Mouse (Mus musculus) ES-Bruce4 (cell line): ENCODE data around the gene Adat3. TPM values are rescaled to one million over a fixed set of nuclear protein-coding genes. Genes with fewer than 3 reads are reported as not detected.
A peak's percentile ranks its signal among the peaks of the same experiment; 100 is the strongest.

ENCODE experiments used
- H3K27ac ChIP-seq: 2 replicates; pipeline ENCODE4 v1.5.1; 2012; ENCODE audit warnings: low read length, inconsistent platforms; ENCODE audit not compliant: insufficient read depth
- H3K27me3 ChIP-seq: 2 replicates; pipeline ENCODE4 v1.6.1; 2012; ENCODE audit warnings: mild to moderate bottlenecking, low read length, inconsistent platforms; ENCODE audit not compliant: control insufficient read depth, poor library complexity, insufficient read depth, severe bottlenecking
- H3K36me3 ChIP-seq: 2 replicates; pipeline ENCODE4 v1.6.1; 2012; ENCODE audit warnings: inconsistent platforms, mild to moderate bottlenecking, low read length, moderate library complexity; ENCODE audit not compliant: control insufficient read depth, poor library complexity, insufficient read depth, severe bottlenecking
- H3K4me1 ChIP-seq: one replicate; pipeline ENCODE4 v1.8.1; 2011; ENCODE audit warnings: low read length; ENCODE audit not compliant: control insufficient read depth, insufficient read depth
- H3K4me3 ChIP-seq: 2 replicates; pipeline ENCODE4 v1.5.1; 2011; ENCODE audit warnings: low read depth, mild to moderate bottlenecking, low read length
- H3K9ac ChIP-seq: 2 replicates; pipeline ENCODE4 v1.6.1; 2012; ENCODE audit warnings: low read depth, mild to moderate bottlenecking, inconsistent platforms; ENCODE audit not compliant: poor library complexity, severe bottlenecking
- H3K9me3 ChIP-seq: replicated peaks from 2 replicates; pipeline ENCODE4 v1.6.1; 2012; ENCODE audit warnings: mild to moderate bottlenecking, low read length, inconsistent platforms; ENCODE audit not compliant: control insufficient read depth, poor library complexity, insufficient read depth, severe bottlenecking
- CTCF ChIP-seq: IDR thresholded peaks from one replicate; pipeline ENCODE4 v1.8.1; 2011; ENCODE audit warnings: low read depth, low read length
- EP300 ChIP-seq: IDR thresholded peaks from 2 replicates; pipeline ENCODE4 v1.6.1; 2011; ENCODE audit warnings: low read depth, low read length; ENCODE audit not compliant: insufficient read depth
- POLR2A ChIP-seq: IDR thresholded peaks from one replicate; pipeline ENCODE4 v1.8.1; 2011; ENCODE audit warnings: low read length; ENCODE audit not compliant: insufficient read depth
- polyA plus RNA-seq: library from polyadenylated mRNA; stranded (reverse); fragments of >200 nt; gene quantifications from 2 replicates; pipeline ENCODE4 v1.2.4, GENCODE M21; 2011; ENCODE audit warnings: low read depth; ENCODE audit not compliant: missing spikeins, insufficient read depth, insufficient read length

Gene Adat3
- polyA plus RNA-seq, 1 experiment, result 5.4 TPM

- Histone ChIP-seq H3K9ac (no peak overlapping the region), H3K27ac (no peak overlapping the region), H3K36me3 (no peaks in the 10 kb centered on the region), H3K9me3 (no peaks in the 10 kb centered on the region), H3K27me3 (no peaks in the 10 kb centered on the region), H3K4me1 (peaks cover 3% of the 10 kb centered on the region), H3K4me3 (peak overlapping the region; percentile 16; the same call in 1 of the 2 replicates)
- TF ChIP-seq EP300 (no peak), POLR2A (no peak), CTCF (no peak)
These were observed 18.6 kb upstream of the Adat3 start for GRCm38 (mm10) chr10:80584045-80584488.

GRCm38 (mm10) chr10:80584642-80585552, 17.8 kb upstream of the Adat3 start:
- TF ChIP-seq POLR2A, result no peak
- 0 out of 2 replicates have a peak overlapping the region, but pooled peaks have one; percentile 8 for H3K4me3 ChIP-seq
- H3K9me3 ChIP-seq, result no peaks in the 10 kb centered on the region
- no peak overlapping the region for H3K27ac ChIP-seq
- H3K27me3 ChIP-seq, result no peaks in the 10 kb centered on the region
- H3K36me3 ChIP-seq, result no peaks in the 10 kb centered on the region
- H3K4me1 ChIP-seq, result peaks cover 6% of the 10 kb centered on the region
- H3K9ac ChIP-seq, result no peak overlapping the region

GRCm38 (mm10) chr10:80585581-80585980, 17.1 kb upstream of the Adat3 start:
- H3K27ac ChIP-seq, result no peak overlapping the region
- peaks cover 6% of the 10 kb centered on the region for H3K4me1 ChIP-seq
- H3K27me3 ChIP-seq, result no peaks in the 10 kb centered on the region
- H3K36me3 ChIP-seq, result no peaks in the 10 kb centered on the region
- no peak overlapping the region for H3K4me3 ChIP-seq
- no peak overlapping the region for H3K9ac ChIP-seq
- H3K9me3 ChIP-seq, result no peaks in the 10 kb centered on the region
- TF ChIP-seq POLR2A (no peak), EP300 (no peak), CTCF (no peak)

- Histone ChIP-seq H3K27ac (no peak overlapping the region), H3K9ac (peak overlapping the region; percentile 30; the same call in 1 of the 2 replicates), H3K4me1 (peaks cover 6% of the 10 kb centered on the region), H3K4me3 (0 out of 2 replicates have a peak overlapping the region, but pooled peaks have one; percentile 6), H3K27me3 (no peaks in the 10 kb centered on the region), H3K9me3 (no peaks in the 10 kb centered on the region), H3K36me3 (no peaks in the 10 kb centered on the region)
- TF ChIP-seq POLR2A, result no peak
- no peak for TF ChIP-seq CTCF
- TF ChIP-seq EP300, result no peak
These were observed 16.0 kb upstream of the Adat3 start for GRCm38 (mm10) chr10:80586407-80587304.

GRCm38 (mm10) chr10:80587305-80587657, 15.4 kb upstream of the Adat3 start:
- H3K9ac ChIP-seq, result no peak overlapping the region
- peaks cover 6% of the 10 kb centered on the region for H3K4me1 ChIP-seq
- no peaks in the 10 kb centered on the region for H3K27me3 ChIP-seq
- no peaks in the 10 kb centered on the region for H3K9me3 ChIP-seq
- no peaks in the 10 kb centered on the region for H3K36me3 ChIP-seq
- no peak overlapping the region for H3K27ac ChIP-seq
- H3K4me3 ChIP-seq, result no peak overlapping the region
- no peak for TF ChIP-seq CTCF
- TF ChIP-seq EP300, result no peak
- TF ChIP-seq POLR2A, result no peak
